Mouse (Mus musculus) neural tube, embryonic 12.5 days (tissue): ENCODE data around the gene Esx1. TPM values are rescaled to one million over a fixed set of nuclear protein-coding genes. Genes with fewer than 3 reads are reported as not detected.

ENCODE experiments used
- ATAC-seq: fragments of 200-750 bp; cut with Nextera tagmentation; 2 replicates; pipeline ENCODE4 v1.8.0; 2017; ENCODE audit warnings: low read depth, mild to moderate bottlenecking, moderate TSS enrichment, moderate library complexity; ENCODE audit not compliant: low FRiP score
- H3K27ac ChIP-seq: fragments of 300-500 bp; sonication (generic); 2 replicates; pipeline ENCODE4 v1.5.1; 2016
- H3K27me3 ChIP-seq: fragments of 300-500 bp; sonication (generic); replicated peaks from 2 replicates; pipeline ENCODE4 v1.6.1; 2016; ENCODE audit warnings: mild to moderate bottlenecking
- H3K36me3 ChIP-seq: fragments of 300-500 bp; sonication (generic); 2 replicates; pipeline ENCODE4 v1.6.1; 2016; ENCODE audit warnings: mild to moderate bottlenecking
- H3K4me1 ChIP-seq: fragments of 300-500 bp; sonication (generic); 2 replicates; pipeline ENCODE4 v1.6.1; 2016
- H3K4me2 ChIP-seq: fragments of 300-500 bp; sonication (generic); replicated peaks from 2 replicates; pipeline ENCODE4 v1.6.1; 2016; ENCODE audit warnings: mild to moderate bottlenecking
- H3K4me3 ChIP-seq: fragments of 300-500 bp; sonication (generic); 2 replicates; pipeline ENCODE4 v1.5.1; 2016
- H3K9ac ChIP-seq: fragments of 300-500 bp; sonication (generic); 2 replicates; pipeline ENCODE4 v1.6.1; 2016; ENCODE audit warnings: mild to moderate bottlenecking
- H3K9me3 ChIP-seq: fragments of 300-500 bp; sonication (generic); 2 replicates; pipeline ENCODE4 v1.6.1; 2016; ENCODE audit warnings: mild to moderate bottlenecking
- WGBS: fragments of 180-500 bp; shearing (Covaris S2); methylation state at CpG from one replicate; pipeline ENCODE4 v1.1.7; 2016; 5-methylcytosine and 5-hydroxymethylcytosine counted together
- polyA plus RNA-seq: library from polyadenylated mRNA; unstranded; fragments of >200 nt; fragmentation: Nextera tagmentation; extraction: Ambion mirVana; gene quantifications from 2 replicates; pipeline ENCODE4 v1.2.1, GENCODE M21; 2016

Esx1 gene
- not detected in 2 replicates for polyA plus RNA-seq

DNA sequence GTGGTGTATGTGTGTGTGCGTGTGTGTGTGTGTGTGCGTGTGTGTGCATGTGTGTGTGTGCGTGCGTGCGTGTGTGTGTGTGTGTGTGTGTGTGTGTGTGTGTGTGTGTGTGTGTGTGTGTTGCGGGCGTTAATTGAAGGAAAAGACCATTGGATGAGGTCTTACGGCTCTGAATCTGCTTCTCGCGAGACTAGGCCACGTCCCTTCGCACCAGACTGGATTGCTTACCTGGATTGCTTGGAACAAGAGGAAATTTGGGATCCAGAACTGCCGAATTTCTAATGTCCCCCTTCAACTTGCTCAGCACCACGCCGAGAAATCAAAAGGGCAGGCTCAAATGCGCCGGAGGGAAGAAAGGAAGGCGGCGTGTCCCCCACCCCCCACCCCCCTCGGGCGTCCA lies at the start of gene Esx1:
Gene Esx1 (minus strand): TSS at position 366 of the 400 bp plus-strand sequence.
- H3K4me1 ChIP-seq: no peaks in the 10 kb centered on the region
- H3K9ac ChIP-seq: no peak within 1 kb of the TSS
- WGBS: 24% methylated on average over 18 of the region's 21 CpGs
- peaks cover 70% of the 10 kb centered on the region for H3K27me3 ChIP-seq
- no peak within 1 kb of the TSS for H3K4me3 ChIP-seq
- H3K27ac ChIP-seq: no peak within 1 kb of the TSS
- H3K9me3 ChIP-seq: no peaks in the 10 kb centered on the region
- ATAC-seq: no peak
- no peaks in the 10 kb centered on the region for H3K36me3 ChIP-seq
- H3K4me2 ChIP-seq: no peak within 1 kb of the TSS; the same call in 1 of the 2 replicates

DNA sequence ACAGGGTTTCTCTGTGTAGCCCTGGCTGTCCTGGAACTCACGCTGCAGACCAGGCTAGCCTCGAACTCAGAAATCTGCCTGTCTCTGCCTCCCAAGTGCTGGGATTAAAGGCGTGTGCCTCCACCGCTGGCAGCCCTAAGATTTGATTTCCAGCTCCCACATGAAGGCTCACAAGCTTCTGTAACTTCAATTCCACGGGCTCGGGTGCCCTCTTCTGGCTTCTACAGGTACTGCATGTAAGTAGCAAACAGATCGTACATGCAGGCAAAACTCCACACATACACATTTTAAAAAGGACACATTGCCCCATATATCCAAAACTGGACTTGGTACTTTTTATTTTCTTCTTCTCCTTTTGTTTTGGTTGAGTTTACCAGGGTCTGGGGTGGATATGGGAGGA lies 48.1 kb upstream of the Esx1 start:
- ATAC-seq: no peak
- 36% methylated on average over 7 of the region's 7 CpGs for WGBS
- Histone ChIP-seq H3K27me3 (no peaks in the 10 kb centered on the region), H3K27ac (no peak overlapping the region), H3K9me3 (no peaks in the 10 kb centered on the region), H3K4me1 (no peaks in the 10 kb centered on the region), H3K9ac (no peak overlapping the region), H3K36me3 (no peaks in the 10 kb centered on the region), H3K4me2 (no peak overlapping the region), H3K4me3 (no peak overlapping the region)

- ATAC-seq: no peak
- WGBS: 81% methylated on average over 7 of the region's 7 CpGs
These were observed 45.8 kb upstream of the Esx1 start for GRCm38 (mm10) chrX:137167658-137168057.

DNA sequence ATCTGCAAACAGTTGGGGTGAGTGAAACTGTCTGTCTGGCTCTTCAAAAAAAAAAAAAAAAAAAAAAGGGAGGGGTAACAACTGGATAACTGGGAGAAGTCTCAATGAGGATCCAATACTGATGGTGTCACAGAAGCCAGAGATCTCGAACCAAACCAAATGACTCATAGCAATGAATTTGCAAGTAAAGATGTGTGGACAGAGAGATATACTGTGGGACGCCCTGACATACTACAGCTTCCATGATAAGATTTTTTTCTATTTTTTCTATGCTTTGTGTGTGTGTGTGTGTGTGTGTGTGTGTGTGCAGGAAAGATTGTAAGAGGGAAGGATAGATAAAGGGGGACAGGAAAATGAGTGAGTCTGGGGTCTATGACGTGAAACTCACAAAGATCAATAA lies 43.7 kb upstream of the Esx1 start:
- no peak overlapping the region for H3K4me3 ChIP-seq
- ATAC-seq: no peak
- no peaks in the 10 kb centered on the region for H3K4me1 ChIP-seq
- no peak overlapping the region for H3K9ac ChIP-seq
- H3K27me3 ChIP-seq: no peaks in the 10 kb centered on the region
- no peaks in the 10 kb centered on the region for H3K9me3 ChIP-seq
- H3K4me2 ChIP-seq: no peak overlapping the region
- no peaks in the 10 kb centered on the region for H3K36me3 ChIP-seq
- 86% methylated on average over 3 of the region's 3 CpGs for WGBS
- no peak overlapping the region for H3K27ac ChIP-seq

More at GRCm38 (mm10) chrX:137167658-137168057, 45.8 kb upstream of the Esx1 start:
- no peak overlapping the region for H3K4me3 ChIP-seq
- no peaks in the 10 kb centered on the region for H3K4me1 ChIP-seq
- no peak overlapping the region for H3K9ac ChIP-seq
- no peaks in the 10 kb centered on the region for H3K36me3 ChIP-seq
- no peak overlapping the region for H3K27ac ChIP-seq
- no peaks in the 10 kb centered on the region for H3K27me3 ChIP-seq
- no peaks in the 10 kb centered on the region for H3K9me3 ChIP-seq
- no peak overlapping the region for H3K4me2 ChIP-seq

DNA sequence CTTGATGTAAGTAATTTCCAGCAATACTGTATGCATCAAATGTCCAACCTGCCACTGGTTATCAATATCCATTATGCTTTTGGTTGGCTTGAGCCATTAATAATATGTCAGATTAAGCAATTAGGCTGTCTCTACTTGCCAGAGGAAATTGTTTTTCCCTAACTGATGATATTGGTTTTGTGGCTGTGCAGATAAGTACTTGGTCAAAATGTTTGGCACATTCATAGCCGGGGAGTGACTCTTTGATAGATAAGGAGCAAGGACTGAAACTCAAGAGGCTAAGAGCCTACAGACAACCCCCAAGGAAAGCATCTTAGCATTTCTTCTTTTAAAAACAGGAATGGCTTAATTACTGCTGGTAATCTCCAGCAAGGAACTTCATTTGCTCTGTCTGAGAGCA lies 40.8 kb upstream of the Esx1 start:
- H3K9ac ChIP-seq: no peak overlapping the region
- H3K4me3 ChIP-seq: no peak overlapping the region
- H3K9me3 ChIP-seq: no peaks in the 10 kb centered on the region
- H3K27ac ChIP-seq: no peak overlapping the region
- ATAC-seq: no peak
- H3K36me3 ChIP-seq: no peaks in the 10 kb centered on the region
- H3K4me2 ChIP-seq: no peak overlapping the region
- WGBS: 90% methylated on average over 1 of the region's 1 CpGs
- H3K4me1 ChIP-seq: no peaks in the 10 kb centered on the region
- no peaks in the 10 kb centered on the region for H3K27me3 ChIP-seq

GRCm38 (mm10) chrX:137160971-137161370 lies 39.1 kb upstream of the Esx1 start:
- ATAC-seq: no peak
- H3K4me3 ChIP-seq: no peak overlapping the region
- H3K9me3 ChIP-seq: no peaks in the 10 kb centered on the region
- H3K4me1 ChIP-seq: no peaks in the 10 kb centered on the region
- no peak overlapping the region for H3K27ac ChIP-seq
- no peaks in the 10 kb centered on the region for H3K36me3 ChIP-seq
- no peaks in the 10 kb centered on the region for H3K27me3 ChIP-seq
- H3K4me2 ChIP-seq: no peak overlapping the region
- H3K9ac ChIP-seq: no peak overlapping the region
- 72% methylated on average over 3 of the region's 3 CpGs for WGBS

GRCm38 (mm10) chrX:137149050-137149449 lies 27.2 kb upstream of the Esx1 start:
- H3K9ac ChIP-seq: no peak overlapping the region
- no peaks in the 10 kb centered on the region for H3K36me3 ChIP-seq
- WGBS: 90% methylated on average over 11 of the region's 11 CpGs
- H3K27ac ChIP-seq: no peak overlapping the region
- H3K4me1 ChIP-seq: no peaks in the 10 kb centered on the region
- ATAC-seq: no peak
- no peak overlapping the region for H3K4me3 ChIP-seq
- no peaks in the 10 kb centered on the region for H3K9me3 ChIP-seq
- no peaks in the 10 kb centered on the region for H3K27me3 ChIP-seq
- no peak overlapping the region for H3K4me2 ChIP-seq

DNA sequence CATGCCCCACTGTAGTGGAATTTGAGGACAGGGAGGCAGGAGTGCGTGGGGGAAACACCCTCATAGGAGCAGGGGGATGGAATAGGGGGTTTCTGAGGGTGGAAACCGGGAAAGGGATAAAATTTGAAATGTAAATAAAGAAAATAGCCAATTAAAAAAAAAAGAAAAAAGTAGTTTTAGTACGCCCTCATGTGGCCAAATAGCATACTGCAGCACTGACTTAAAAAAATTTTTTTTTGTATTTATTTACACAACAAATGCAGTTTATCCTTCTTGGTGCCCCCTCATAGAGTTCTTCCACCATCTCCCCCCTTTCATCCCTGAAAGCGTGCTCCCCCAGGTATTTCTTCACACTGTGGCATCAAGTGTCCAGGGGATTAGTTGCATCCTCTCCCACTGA lies 22.8 kb upstream of the Esx1 start:
- Histone ChIP-seq H3K4me2 (no peak overlapping the region), H3K27me3 (no peaks in the 10 kb centered on the region), H3K27ac (no peak overlapping the region), H3K36me3 (no peaks in the 10 kb centered on the region), H3K4me3 (no peak overlapping the region), H3K4me1 (no peaks in the 10 kb centered on the region), H3K9me3 (no peaks in the 10 kb centered on the region), H3K9ac (no peak overlapping the region)
- no peak for ATAC-seq
- WGBS: 25% methylated on average over 4 of the region's 4 CpGs

DNA sequence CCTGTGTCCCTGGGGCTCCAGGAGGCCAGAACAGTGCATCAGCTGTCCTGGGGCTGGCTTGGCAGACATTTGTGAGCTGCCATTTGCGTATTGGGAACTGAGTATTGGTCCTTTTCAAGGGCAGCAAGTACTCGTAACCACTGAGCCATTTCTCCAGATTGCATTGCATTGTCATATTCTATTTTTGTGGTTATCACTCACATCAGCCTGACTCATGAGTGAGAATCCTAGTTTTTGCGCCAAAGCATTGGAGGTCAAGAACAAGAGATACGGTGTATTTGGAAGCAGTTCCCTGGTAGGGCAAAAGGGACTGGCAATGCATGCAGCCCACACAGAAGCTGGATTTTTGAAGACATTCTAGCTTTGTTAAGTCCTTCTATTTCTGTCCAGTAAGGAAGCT lies 21.8 kb upstream of the Esx1 start:
- no peaks in the 10 kb centered on the region for H3K27me3 ChIP-seq
- no peak for ATAC-seq
- WGBS: 83% methylated on average over 4 of the region's 4 CpGs
- no peak overlapping the region for H3K27ac ChIP-seq
- no peaks in the 10 kb centered on the region for H3K36me3 ChIP-seq
- H3K9ac ChIP-seq: no peak overlapping the region
- no peak overlapping the region for H3K4me2 ChIP-seq
- no peaks in the 10 kb centered on the region for H3K4me1 ChIP-seq
- no peaks in the 10 kb centered on the region for H3K9me3 ChIP-seq
- H3K4me3 ChIP-seq: no peak overlapping the region

GRCm38 (mm10) chrX:137142546-137142945 lies 20.7 kb upstream of the Esx1 start:
- Histone ChIP-seq H3K4me3 (no peak overlapping the region), H3K4me1 (no peaks in the 10 kb centered on the region), H3K36me3 (no peaks in the 10 kb centered on the region), H3K4me2 (no peak overlapping the region), H3K9me3 (no peaks in the 10 kb centered on the region), H3K27me3 (no peaks in the 10 kb centered on the region), H3K27ac (no peak overlapping the region), H3K9ac (no peak overlapping the region)
- WGBS: 11% methylated on average over 2 of the region's 2 CpGs
- no peak for ATAC-seq

DNA sequence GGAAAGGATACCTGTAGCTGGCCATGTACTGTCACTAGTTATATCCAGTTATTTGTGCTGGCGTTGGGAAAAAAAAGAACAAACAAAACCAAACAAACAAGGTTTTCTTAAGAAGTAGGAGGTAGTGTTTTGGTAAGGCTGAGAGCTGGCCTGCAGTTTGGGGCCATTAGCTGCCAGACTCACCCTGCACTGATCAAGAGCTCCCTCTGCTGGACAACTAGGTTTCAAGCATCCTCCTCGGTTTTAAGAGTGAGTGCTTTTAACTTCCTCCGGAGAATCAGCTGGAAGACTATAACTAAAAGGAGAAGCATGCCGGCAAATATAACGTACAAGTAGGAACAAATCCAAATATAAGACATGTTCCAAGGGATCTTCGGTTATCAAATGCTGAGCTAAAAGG lies 19.8 kb upstream of the Esx1 start:
- Histone ChIP-seq H3K9ac (no peak overlapping the region), H3K27ac (no peak overlapping the region), H3K4me1 (no peaks in the 10 kb centered on the region), H3K4me3 (no peak overlapping the region), H3K36me3 (no peaks in the 10 kb centered on the region), H3K4me2 (0 out of 2 replicates have a peak overlapping the region, but pooled peaks have one; percentile 14), H3K27me3 (no peaks in the 10 kb centered on the region), H3K9me3 (no peaks in the 10 kb centered on the region)
- WGBS: 10% methylated on average over 6 of the region's 6 CpGs
- ATAC-seq: 0 out of 2 replicates have a peak, but pooled peaks have one; percentile 58

GRCm38 (mm10) chrX:137127542-137127941 lies 5.7 kb upstream of the Esx1 start:
- no peak overlapping the region for H3K4me3 ChIP-seq

DNA sequence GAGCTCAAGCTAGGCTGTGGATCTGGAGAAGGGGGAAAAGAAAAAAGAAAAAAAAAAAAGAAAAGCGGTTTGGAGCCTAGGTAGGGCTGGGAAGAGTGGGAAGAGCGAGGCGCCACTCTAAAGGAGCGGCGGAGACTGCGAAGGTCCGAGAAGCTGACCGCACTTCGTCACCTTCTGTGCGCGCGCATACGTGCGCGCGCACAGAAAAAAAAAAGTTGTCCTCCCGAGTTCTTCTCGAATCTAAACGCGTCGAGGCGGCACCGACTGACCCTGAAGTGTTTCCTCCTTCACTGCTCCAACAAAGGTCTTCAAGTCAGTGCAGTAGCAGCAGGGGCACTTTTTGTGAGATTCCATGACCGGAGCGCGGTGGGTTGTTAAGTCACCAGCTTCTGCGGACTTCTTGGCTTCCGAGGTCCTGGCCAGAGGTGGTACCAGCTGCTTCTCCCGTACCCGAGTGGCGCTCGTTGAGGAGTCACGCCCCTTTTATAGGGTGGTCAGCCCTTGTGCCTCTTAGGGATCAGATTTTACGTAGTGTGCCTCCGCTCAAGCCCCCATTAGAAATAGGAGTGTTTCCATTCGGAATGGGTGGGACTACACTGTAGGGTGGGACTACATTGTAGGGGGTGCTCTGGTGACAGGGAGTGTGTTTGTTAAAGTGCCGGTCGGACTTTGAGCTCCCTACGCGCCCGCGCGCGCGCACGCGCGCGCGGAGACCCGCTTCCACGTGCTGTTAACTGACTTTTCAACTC lies 2.0 kb downstream of the Esx1 start:
- H3K4me3 ChIP-seq: no peak overlapping the region
- H3K27ac ChIP-seq: no peak overlapping the region
- H3K9ac ChIP-seq: no peak overlapping the region
- no peak for ATAC-seq
- no peaks in the 10 kb centered on the region for H3K36me3 ChIP-seq
- peaks cover 73% of the 10 kb centered on the region for H3K27me3 ChIP-seq
- 17% methylated on average over 52 of the region's 52 CpGs for WGBS
- no peaks in the 10 kb centered on the region for H3K9me3 ChIP-seq
- H3K4me2 ChIP-seq: peak overlapping the region; percentile 30; the same call in 1 of the 2 replicates
- H3K4me1 ChIP-seq: no peaks in the 10 kb centered on the region

More at GRCm38 (mm10) chrX:137127542-137127941, 5.7 kb upstream of the Esx1 start:
- Histone ChIP-seq H3K9ac (no peak overlapping the region), H3K9me3 (no peaks in the 10 kb centered on the region), H3K27ac (no peak overlapping the region), H3K4me2 (no peak overlapping the region), H3K36me3 (no peaks in the 10 kb centered on the region), H3K27me3 (peaks cover 42% of the 10 kb centered on the region), H3K4me1 (no peaks in the 10 kb centered on the region)
- no peak for ATAC-seq
- WGBS: 13% methylated on average over 17 of the region's 17 CpGs
